Mouse (Mus musculus) liver, postnatal 0 days (tissue): ENCODE data around the gene Hist1h1e. TPM values are rescaled to one million over a fixed set of nuclear protein-coding genes. Genes with fewer than 3 reads are reported as not detected.
A peak's percentile ranks its signal among the peaks of the same experiment; 100 is the strongest.
"Not testable (repeated sequence)": the region's sequence is repeated elsewhere in the genome, so short reads cannot be mapped to it uniquely, and the experiment has no call there.

Experiments used
- ATAC-seq: fragments of 200-750 bp; cut with Nextera tagmentation; 2 replicates; pipeline ENCODE4 v1.8.0; 2017; ENCODE audit warnings: mild to moderate bottlenecking, moderate library complexity
- DNase-seq: peaks from one replicate; pipeline ENCODE4 v3.0.0-alpha.2; 2016
- H3K27ac ChIP-seq: fragments of 300-500 bp; sonication (generic); 2 replicates; pipeline ENCODE4 v1.5.1; 2014; ENCODE audit warnings: antibody characterized with exemption, moderate library complexity, mild to moderate bottlenecking, low read depth
- H3K27me3 ChIP-seq: fragments of 300-500 bp; sonication (generic); 2 replicates; pipeline ENCODE4 v1.6.1; 2014; ENCODE audit warnings: low read length, control low read depth, mixed read lengths; ENCODE audit not compliant: insufficient read depth
- H3K36me3 ChIP-seq: fragments of 300-500 bp; sonication (generic); replicated peaks from 2 replicates; pipeline ENCODE4 v1.6.1; 2014; ENCODE audit warnings: mild to moderate bottlenecking, control low read depth, low read length, moderate library complexity, mixed read lengths; ENCODE audit not compliant: insufficient read depth
- H3K4me1 ChIP-seq: fragments of 300-500 bp; sonication (generic); 2 replicates; pipeline ENCODE4 v1.6.1; 2014; ENCODE audit warnings: antibody characterized with exemption, mild to moderate bottlenecking, control low read depth; ENCODE audit not compliant: insufficient read depth
- H3K4me2 ChIP-seq: fragments of 300-500 bp; sonication (generic); 2 replicates; pipeline ENCODE4 v1.6.1; 2014; ENCODE audit warnings: low read depth, mild to moderate bottlenecking, low read length, moderate library complexity, mixed read lengths
- H3K4me3 ChIP-seq: fragments of 300-500 bp; sonication (generic); 2 replicates; pipeline ENCODE4 v1.5.1; 2014; ENCODE audit warnings: low read depth, low read length
- H3K9ac ChIP-seq: fragments of 300-500 bp; sonication (generic); replicated peaks from 2 replicates; pipeline ENCODE4 v1.6.1; 2014; ENCODE audit warnings: mild to moderate bottlenecking, moderate library complexity
- H3K9me3 ChIP-seq: fragments of 300-500 bp; sonication (generic); 2 replicates; pipeline ENCODE4 v1.6.1; 2016; ENCODE audit warnings: mild to moderate bottlenecking, control low read depth, low read length, mixed read lengths
- CTCF ChIP-seq: sonication (generic); IDR thresholded peaks from 2 replicates; pipeline ENCODE4 v1.5.1; 2016; ENCODE audit warnings: antibody characterized with exemption, low read depth
- EP300 ChIP-seq: IDR thresholded peaks from 2 replicates; pipeline ENCODE4 v1.6.1; 2016; ENCODE audit warnings: antibody characterized with exemption, low read depth, mild to moderate bottlenecking
- WGBS: fragments of 180-500 bp; shearing (Covaris S2); extraction: QIAGEN DNeasy Blood & Tissue Kit; methylation state at CpG from one replicate; pipeline ENCODE4 v1.1.7; 2014; ENCODE audit not compliant: insufficient replicate concordance; 5-methylcytosine and 5-hydroxymethylcytosine counted together
- polyA plus RNA-seq: library from polyadenylated mRNA; unstranded; fragments of >200 nt; fragmentation: Nextera tagmentation; extraction: Ambion mirVana; gene quantifications from 2 replicates; pipeline ENCODE4 v1.2.1, GENCODE M21; 2015

The Hist1h1e gene
- polyA plus RNA-seq = 13.3 and 16.0 TPM in 2 replicates

GRCm38 (mm10) chr13:23622175-23622671 lies at the start of gene Hist1h1e:
Gene Hist1h1e, minus strand, starts transcription at chr13:23622558.
- H3K4me2 ChIP-seq = peak within 1 kb of the TSS; percentile 95
- WGBS = 0% methylated on average over 46 of the region's 53 CpGs
- peak within 1 kb of the TSS; percentile 100 for H3K27ac ChIP-seq
- H3K4me3 ChIP-seq = peak within 1 kb of the TSS; percentile 80
- ATAC-seq (peak; percentile 73), DNase-seq (peak; percentile 95)
- peak within 1 kb of the TSS; percentile 99 for H3K9ac ChIP-seq
- not testable (repeated sequence) for H3K36me3 ChIP-seq, H3K9me3 ChIP-seq, H3K4me1 ChIP-seq, H3K27me3 ChIP-seq
- 0 out of 2 replicates have a peak, but pooled peaks have one; percentile 65 for TF ChIP-seq EP300

GRCm38 (mm10) chr13:23662536-23662935 lies 40.2 kb upstream of the Hist1h1e start:
- H3K4me1 ChIP-seq = no peaks in the 10 kb centered on the region
- DNase-seq = no peak
- no peaks in the 10 kb centered on the region for H3K36me3 ChIP-seq
- no peaks in the 10 kb centered on the region for H3K27me3 ChIP-seq
- no peak for TF ChIP-seq EP300
- no peak for TF ChIP-seq CTCF
- H3K27ac ChIP-seq = no peak overlapping the region
- H3K4me2 ChIP-seq = no peak overlapping the region
- no peak for ATAC-seq
- H3K9ac ChIP-seq = no peak overlapping the region
- WGBS = 40% methylated on average over 3 of the region's 3 CpGs
- H3K9me3 ChIP-seq = no peaks in the 10 kb centered on the region
- no peak overlapping the region for H3K4me3 ChIP-seq

- Histone ChIP-seq H3K27ac (no peak overlapping the region), H3K4me3 (no peak overlapping the region), H3K27me3 (no peaks in the 10 kb centered on the region), H3K9me3 (no peaks in the 10 kb centered on the region), H3K9ac (no peak overlapping the region), H3K4me2 (no peak overlapping the region), H3K36me3 (no peaks in the 10 kb centered on the region), H3K4me1 (no peaks in the 10 kb centered on the region)
- ATAC-seq (no peak), DNase-seq (no peak)
- 65% methylated on average over 6 of the region's 6 CpGs for WGBS
- TF ChIP-seq EP300 (no peak), CTCF (no peak)
These were observed 37.4 kb upstream of the Hist1h1e start for GRCm38 (mm10) chr13:23659636-23660366.

- Histone ChIP-seq H3K27me3 (no peaks in the 10 kb centered on the region), H3K36me3 (no peaks in the 10 kb centered on the region), H3K4me3 (no peak overlapping the region), H3K4me1 (no peaks in the 10 kb centered on the region), H3K4me2 (no peak overlapping the region), H3K27ac (no peak overlapping the region), H3K9me3 (no peaks in the 10 kb centered on the region), H3K9ac (no peak overlapping the region)
- TF ChIP-seq EP300 (no peak), CTCF (peak; percentile 70)
- ATAC-seq = peak; percentile 63; the same call in 1 of the 2 replicates
- no peak for DNase-seq
- 24% methylated on average over 1 of the region's 1 CpGs for WGBS
These were observed 8.3 kb upstream of the Hist1h1e start for GRCm38 (mm10) chr13:23630653-23631052.

- H3K9me3 ChIP-seq = no peaks in the 10 kb centered on the region
- H3K4me1 ChIP-seq = peaks cover 9% of the 10 kb centered on the region
- H3K4me3 ChIP-seq = peak overlapping the region; percentile 80
- TF ChIP-seq CTCF = no peak
- no peak; the same call in 1 of the 2 replicates for TF ChIP-seq EP300
- peak overlapping the region; percentile 100 for H3K27ac ChIP-seq
- H3K27me3 ChIP-seq = no peaks in the 10 kb centered on the region; the same call in 1 of the 2 replicates
- DNase-seq (peak; percentile 20), ATAC-seq (no peak)
- peak overlapping the region; percentile 95 for H3K4me2 ChIP-seq
- H3K9ac ChIP-seq = peak overlapping the region; percentile 99
- H3K36me3 ChIP-seq = no peaks in the 10 kb centered on the region
- WGBS = 21% methylated on average over 7 of the region's 7 CpGs
These were observed 598 bp upstream of the Hist1h1e start for GRCm38 (mm10) chr13:23622861-23623450.

GRCm38 (mm10) chr13:23621532-23622174 lies 705 bp downstream of the Hist1h1e start:
- no peaks in the 10 kb centered on the region for H3K36me3 ChIP-seq
- WGBS = under 1% methylated on average over 18 of the region's 18 CpGs
- peak; percentile 82 for DNase-seq
- ATAC-seq = peak; percentile 73
- peak overlapping the region; percentile 80 for H3K4me3 ChIP-seq
- H3K4me1 ChIP-seq = peaks cover 9% of the 10 kb centered on the region
- no peaks in the 10 kb centered on the region; the same call in 1 of the 2 replicates for H3K27me3 ChIP-seq
- H3K4me2 ChIP-seq = peak overlapping the region; percentile 95
- peak overlapping the region; percentile 99 for H3K9ac ChIP-seq
- H3K27ac ChIP-seq = peak overlapping the region; percentile 100
- TF ChIP-seq CTCF (no peak), EP300 (no peak; the same call in none of the 2 replicates)
- H3K9me3 ChIP-seq = no peaks in the 10 kb centered on the region
